8 mouse cellular contexts compared by ENCODE assay signal in genomic region chr15:60760015-60760437, GRCm38 (mm10).
DNase-seq lines count a peak whose midpoint lies in the region; ATAC-seq and TF ChIP-seq lines count a peak whose summit lies in the region.

No protein-coding gene starts in this region.

- H3K27me3 ChIP-seq in midbrain, embryonic 10.5 days (ENCODE audit: low read depth, poor library complexity, severe bottlenecking) = no peaks in the 10 kb centered on the region
- H3K27me3 ChIP-seq in midbrain, embryonic 16.5 days (ENCODE audit: control insufficient read depth, insufficient read depth, low read depth, low read length) = no peaks in the 10 kb centered on the region
- no peaks in the 10 kb centered on the region for H3K27me3 ChIP-seq in cerebellum, adult 2 months (ENCODE audit: control insufficient read depth, insufficient read depth, low read length)
- no peaks in the 10 kb centered on the region for H3K27me3 ChIP-seq in hindbrain, embryonic 14.5 days (ENCODE audit: control insufficient read depth, insufficient read depth, low read length)
- H3K27me3 ChIP-seq in midbrain, embryonic 15.5 days (replicated peaks) = no peaks in the 10 kb centered on the region
- no peaks in the 10 kb centered on the region for H3K27me3 ChIP-seq in thymus, adult 2 months (ENCODE audit: control insufficient read depth, insufficient read depth, low read length)

- no peaks in the 10 kb centered on the region for H3K9me3 ChIP-seq in midbrain, embryonic 10.5 days (replicated peaks)
- H3K9me3 ChIP-seq in midbrain, embryonic 16.5 days (replicated peaks; ENCODE audit: control insufficient read depth, low read length, poor library complexity, severe bottlenecking) = no peaks in the 10 kb centered on the region
- no peaks in the 10 kb centered on the region for H3K9me3 ChIP-seq in hindbrain, embryonic 14.5 days (ENCODE audit: control insufficient read depth, low read length)
- no peaks in the 10 kb centered on the region for H3K9me3 ChIP-seq in midbrain, embryonic 15.5 days

- TF ChIP-seq CTCF in cerebellum, adult 2 months (IDR thresholded peaks at IDR 0.05; ENCODE audit: borderline replicate concordance, insufficient read depth, low read depth, low read length) = peak; percentile 55
- peak; percentile 63; the same call in 1 of the 2 replicates for TF ChIP-seq CTCF in thymus, adult 2 months (IDR thresholded peaks at IDR 0.05; ENCODE audit: borderline replicate concordance, control insufficient read depth, extremely low read depth, insufficient read depth, low read length, poor library complexity)

- H3K4me3 ChIP-seq in midbrain, embryonic 10.5 days = no peak overlapping the region
- no peak overlapping the region for H3K4me3 ChIP-seq in midbrain, embryonic 16.5 days (ENCODE audit: low read depth, low read length)
- no peak overlapping the region for H3K4me3 ChIP-seq in cerebellum, adult 2 months (replicated peaks; ENCODE audit: insufficient read depth, low read depth, low read length)
- no peak overlapping the region for H3K4me3 ChIP-seq in hindbrain, embryonic 14.5 days (replicated peaks; ENCODE audit: low read length)
- H3K4me3 ChIP-seq in midbrain, embryonic 15.5 days = no peak overlapping the region
- no peak overlapping the region for H3K4me3 ChIP-seq in thymus, adult 2 months (ENCODE audit: control insufficient read depth, insufficient read depth, low read length)

- no peak for ATAC-seq in midbrain, embryonic 16.5 days
- ATAC-seq in hindbrain, embryonic 14.5 days (ENCODE audit: low FRiP score) = peak; percentile 73; the same call in 1 of the 2 replicates
- 0 out of 2 replicates have a peak, but pooled peaks have one; percentile 6 for ATAC-seq in midbrain, embryonic 15.5 days (replicated peaks)

- 36% methylated on average over 6 of the region's 6 CpGs for WGBS in midbrain, embryonic 10.5 days
- 33% methylated on average over 6 of the region's 6 CpGs for WGBS in midbrain, embryonic 16.5 days
- 11% methylated on average over 6 of the region's 6 CpGs for WGBS in cerebellum, adult 2 months
- 34% methylated on average over 6 of the region's 6 CpGs for WGBS in hindbrain, embryonic 14.5 days
- WGBS in midbrain, embryonic 15.5 days = 37% methylated on average over 6 of the region's 6 CpGs
- 51% methylated on average over 6 of the region's 6 CpGs for WGBS in thymus, adult 2 months

- no peak overlapping the region for H3K4me2 ChIP-seq in midbrain, embryonic 16.5 days (ENCODE audit: low read length)
- no peak overlapping the region for H3K4me2 ChIP-seq in hindbrain, embryonic 14.5 days (replicated peaks)
- no peak overlapping the region for H3K4me2 ChIP-seq in midbrain, embryonic 15.5 days

- no peak overlapping the region for H3K9ac ChIP-seq in midbrain, embryonic 16.5 days (ENCODE audit: low read depth, low read length)
- H3K9ac ChIP-seq in hindbrain, embryonic 14.5 days = no peak overlapping the region
- H3K9ac ChIP-seq in midbrain, embryonic 15.5 days = no peak overlapping the region

- no peak overlapping the region for H3K27ac ChIP-seq in midbrain, embryonic 10.5 days (replicated peaks)
- H3K27ac ChIP-seq in midbrain, embryonic 16.5 days (ENCODE audit: low read length) = no peak overlapping the region
- H3K27ac ChIP-seq in cerebellum, adult 2 months (ENCODE audit: insufficient read depth, low read length) = no peak overlapping the region
- no peak overlapping the region for H3K27ac ChIP-seq in hindbrain, embryonic 14.5 days
- H3K27ac ChIP-seq in midbrain, embryonic 15.5 days = no peak overlapping the region
- no peak overlapping the region for H3K27ac ChIP-seq in thymus, adult 2 months (ENCODE audit: control insufficient read depth, insufficient read depth, low read length)

- TF ChIP-seq POLR2A in cerebellum, adult 2 months (IDR thresholded peaks at IDR 0.05; ENCODE audit: borderline replicate concordance, insufficient read depth, low read length) = no peak
- no peak for TF ChIP-seq POLR2A in thymus, adult 2 months (IDR thresholded peaks at IDR 0.05; ENCODE audit: control insufficient read depth, extremely low read depth, insufficient read depth, low read length, poor library complexity)

- no peaks in the 10 kb centered on the region for H3K36me3 ChIP-seq in midbrain, embryonic 10.5 days
- H3K36me3 ChIP-seq in midbrain, embryonic 16.5 days (ENCODE audit: control insufficient read depth, insufficient read depth, low read length) = no peaks in the 10 kb centered on the region
- H3K36me3 ChIP-seq in hindbrain, embryonic 14.5 days (replicated peaks; ENCODE audit: control insufficient read depth, insufficient read depth) = no peaks in the 10 kb centered on the region
- H3K36me3 ChIP-seq in midbrain, embryonic 15.5 days (replicated peaks) = no peaks in the 10 kb centered on the region
- H3K36me3 ChIP-seq in thymus, adult 2 months (ENCODE audit: control insufficient read depth, insufficient read depth, low read length) = no peaks in the 10 kb centered on the region

- peak; percentile 74 for DNase-seq in midbrain, embryonic 10.5 days (ENCODE audit: low spot score)
- DNase-seq in cerebellum, adult 2 months = peak; percentile 7 to 22
- DNase-seq in forelimb bud, embryonic 11.5 days (ENCODE audit: low read depth, low spot score) = peak; percentile 51
- DNase-seq in hindbrain, embryonic 14.5 days (ENCODE audit: low spot score) = no peak
- peak; percentile 12 to 53 for DNase-seq in layer of hippocampus, postnatal 36 days
- DNase-seq in thymus, adult 2 months = peak; percentile 56

- 0 out of 2 replicates have a peak, but pooled peaks cover 2% of the 10 kb centered on the region for H3K4me1 ChIP-seq in midbrain, embryonic 10.5 days
- no peaks in the 10 kb centered on the region for H3K4me1 ChIP-seq in midbrain, embryonic 16.5 days (ENCODE audit: control insufficient read depth, insufficient read depth, low read length)
- no peaks in the 10 kb centered on the region for H3K4me1 ChIP-seq in cerebellum, adult 2 months (ENCODE audit: control insufficient read depth, insufficient read depth, low read length)
- H3K4me1 ChIP-seq in hindbrain, embryonic 14.5 days (replicated peaks; ENCODE audit: control insufficient read depth, insufficient read depth, low read length) = no peaks in the 10 kb centered on the region
- H3K4me1 ChIP-seq in midbrain, embryonic 15.5 days = no peaks in the 10 kb centered on the region
- no peaks in the 10 kb centered on the region for H3K4me1 ChIP-seq in thymus, adult 2 months (replicated peaks; ENCODE audit: control insufficient read depth, insufficient read depth, low read length)
